Mouse (Mus musculus): ENCODE measurements around the gene Tmem164. TPM values are rescaled to one million over a fixed set of nuclear protein-coding genes. Genes with fewer than 3 reads are reported as not detected.

Tmem164 gene
- total and polyA plus RNA-seq, 3 experiments: 41.1 to 110 (median 64.3) TPM

GRCm38 (mm10) chrX:142679502-142680250, 1.5 kb upstream of the Tmem164 start:
- Histone ChIP-seq H3K27me3 (ENCODE audit: insufficient read depth, low read length) (no peaks in the 10 kb centered on the region), H3K4me3 (ENCODE audit: low read depth, low read length) (peak overlapping the region; percentile 75; the same call in 1 of the 2 replicates), H3K9me3 (replicated peaks) (no peaks in the 10 kb centered on the region), H3K4me1 (ENCODE audit: insufficient read depth, low read depth, low read length) (peaks cover 49% of the 10 kb centered on the region), H3K36me3 (replicated peaks) (peaks cover 21% of the 10 kb centered on the region)
- no peak for TF ChIP-seq CTCF (IDR thresholded peaks at IDR 0.05; ENCODE audit: low read depth, low read length)
- TF ChIP-seq POLR2AphosphoS5 (IDR thresholded peaks at IDR 0.05; ENCODE audit: insufficient replicate concordance, low read depth, low read length): no peak
- TF ChIP-seq GATA1 (IDR thresholded peaks at IDR 0.05; ENCODE audit: borderline replicate concordance, low read length): no peak
- no peak for TF ChIP-seq GATA2 (IDR thresholded peaks at IDR 0.05; ENCODE audit: borderline replicate concordance, low read depth, low read length)
- TF ChIP-seq TAL1 (conservative IDR thresholded peaks at IDR 0.05; ENCODE audit: low read depth, low read length): no peak
- no peak for ATAC-seq (ENCODE audit: extremely low read depth, insufficient number of reproducible peaks, low FRiP score, poor library complexity, severe bottlenecking)
- no peak for DNase-seq (ENCODE audit: low spot score)

- H3K9me3 ChIP-seq (replicated peaks): no peaks in the 10 kb centered on the region
- no peak for DNase-seq (ENCODE audit: low spot score)
- TF ChIP-seq GATA2 (IDR thresholded peaks at IDR 0.05; ENCODE audit: borderline replicate concordance, low read depth, low read length) (no peak), POLR2AphosphoS5 (IDR thresholded peaks at IDR 0.05; ENCODE audit: insufficient replicate concordance, low read depth, low read length) (no peak), CTCF (IDR thresholded peaks at IDR 0.05; ENCODE audit: low read depth, low read length) (no peak), TAL1 (conservative IDR thresholded peaks at IDR 0.05; ENCODE audit: low read depth, low read length) (no peak), GATA1 (IDR thresholded peaks at IDR 0.05; ENCODE audit: borderline replicate concordance, low read length) (no peak)
- peaks cover 53% of the 10 kb centered on the region for H3K4me1 ChIP-seq (ENCODE audit: insufficient read depth, low read depth, low read length)
- peak overlapping the region; percentile 75 for H3K4me3 ChIP-seq (ENCODE audit: low read depth, low read length)
- ATAC-seq (ENCODE audit: extremely low read depth, insufficient number of reproducible peaks, low FRiP score, poor library complexity, severe bottlenecking): no peak; the same call in 1 of the 2 replicates
- H3K36me3 ChIP-seq (replicated peaks): peaks cover 24% of the 10 kb centered on the region
- H3K27me3 ChIP-seq (ENCODE audit: insufficient read depth, low read length): no peaks in the 10 kb centered on the region
These were observed 683 bp upstream of the Tmem164 start for GRCm38 (mm10) chrX:142680391-142681055.

- DNase-seq (ENCODE audit: low spot score) (peak; percentile 78), ATAC-seq (ENCODE audit: extremely low read depth, insufficient number of reproducible peaks, low FRiP score, poor library complexity, severe bottlenecking) (peak; percentile 18; the same call in 1 of the 2 replicates)
These were observed 473 bp downstream of the Tmem164 start for GRCm38 (mm10) chrX:142681616-142682141.

DNA sequence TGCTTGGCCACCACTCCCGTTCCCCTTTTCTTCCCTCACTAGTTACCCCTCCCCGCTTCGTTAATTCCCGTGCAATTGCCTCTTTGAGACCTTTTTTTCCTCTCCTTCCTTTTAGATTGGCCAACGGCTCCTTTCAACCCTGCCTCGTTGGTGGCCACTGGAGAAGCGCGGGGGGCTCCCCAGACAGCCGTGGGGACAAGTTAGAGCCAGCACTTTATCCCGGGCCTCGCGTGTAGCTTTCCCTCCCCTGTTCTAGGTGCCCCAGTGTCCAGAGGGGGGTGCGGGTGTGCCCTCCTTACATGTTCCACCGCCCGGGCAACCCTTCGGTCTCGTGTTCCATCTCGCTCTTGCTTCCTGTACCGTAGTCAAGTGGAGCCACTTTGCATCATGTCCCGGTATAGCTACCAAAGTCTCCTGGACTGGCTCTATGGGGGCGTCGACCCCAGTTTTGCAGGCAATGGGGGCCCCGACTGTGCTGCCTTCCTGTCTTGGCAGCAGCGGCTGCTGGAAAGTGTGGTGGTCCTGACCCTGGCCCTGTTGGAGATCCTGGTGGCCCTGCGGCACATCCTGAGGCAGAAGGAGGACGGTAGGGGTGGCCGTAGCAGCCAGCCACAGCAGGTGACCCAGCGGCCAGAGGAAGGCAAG, 1.1 kb downstream of the Tmem164 start:
- no peaks in the 10 kb centered on the region for H3K27me3 ChIP-seq (ENCODE audit: insufficient read depth, low read length)
- H3K9me3 ChIP-seq (replicated peaks): no peaks in the 10 kb centered on the region
- DNase-seq (ENCODE audit: low spot score) (no peak), ATAC-seq (ENCODE audit: extremely low read depth, insufficient number of reproducible peaks, low FRiP score, poor library complexity, severe bottlenecking) (no peak)
- peaks cover 35% of the 10 kb centered on the region for H3K36me3 ChIP-seq (replicated peaks)
- H3K4me3 ChIP-seq (ENCODE audit: low read depth, low read length): peak overlapping the region; percentile 75
- TF ChIP-seq TAL1 (conservative IDR thresholded peaks at IDR 0.05; ENCODE audit: low read depth, low read length) (no peak), POLR2AphosphoS5 (IDR thresholded peaks at IDR 0.05; ENCODE audit: insufficient replicate concordance, low read depth, low read length) (no peak), GATA1 (IDR thresholded peaks at IDR 0.05; ENCODE audit: borderline replicate concordance, low read length) (no peak), GATA2 (IDR thresholded peaks at IDR 0.05; ENCODE audit: borderline replicate concordance, low read depth, low read length) (no peak), CTCF (IDR thresholded peaks at IDR 0.05; ENCODE audit: low read depth, low read length) (no peak)
- peaks cover 53% of the 10 kb centered on the region for H3K4me1 ChIP-seq (ENCODE audit: insufficient read depth, low read depth, low read length)

More at GRCm38 (mm10) chrX:142681616-142682141, 473 bp downstream of the Tmem164 start:
- H3K4me1 ChIP-seq (ENCODE audit: insufficient read depth, low read depth, low read length): peaks cover 58% of the 10 kb centered on the region
- H3K4me3 ChIP-seq (ENCODE audit: low read depth, low read length): peak overlapping the region; percentile 75
- no peaks in the 10 kb centered on the region for H3K9me3 ChIP-seq (replicated peaks)
- peaks cover 32% of the 10 kb centered on the region for H3K36me3 ChIP-seq (replicated peaks)
- TF ChIP-seq POLR2AphosphoS5 (IDR thresholded peaks at IDR 0.05; ENCODE audit: insufficient replicate concordance, low read depth, low read length) (no peak), GATA2 (IDR thresholded peaks at IDR 0.05; ENCODE audit: borderline replicate concordance, low read depth, low read length) (no peak), CTCF (IDR thresholded peaks at IDR 0.05; ENCODE audit: low read depth, low read length) (no peak), TAL1 (conservative IDR thresholded peaks at IDR 0.05; ENCODE audit: low read depth, low read length) (no peak), GATA1 (IDR thresholded peaks at IDR 0.05; ENCODE audit: borderline replicate concordance, low read length) (no peak)
- no peaks in the 10 kb centered on the region for H3K27me3 ChIP-seq (ENCODE audit: insufficient read depth, low read length)

GRCm38 (mm10) chrX:142682990-142683389, 1.8 kb downstream of the Tmem164 start:
- Histone ChIP-seq H3K4me3 (ENCODE audit: low read depth, low read length) (peak overlapping the region; percentile 75), H3K36me3 (replicated peaks) (peaks cover 42% of the 10 kb centered on the region), H3K9me3 (replicated peaks) (no peaks in the 10 kb centered on the region), H3K4me1 (ENCODE audit: insufficient read depth, low read depth, low read length) (peaks cover 52% of the 10 kb centered on the region), H3K27me3 (ENCODE audit: insufficient read depth, low read length) (no peaks in the 10 kb centered on the region)
- TF ChIP-seq TAL1 (conservative IDR thresholded peaks at IDR 0.05; ENCODE audit: low read depth, low read length) (no peak), CTCF (IDR thresholded peaks at IDR 0.05; ENCODE audit: low read depth, low read length) (no peak), GATA1 (IDR thresholded peaks at IDR 0.05; ENCODE audit: borderline replicate concordance, low read length) (no peak), GATA2 (IDR thresholded peaks at IDR 0.05; ENCODE audit: borderline replicate concordance, low read depth, low read length) (no peak), POLR2AphosphoS5 (IDR thresholded peaks at IDR 0.05; ENCODE audit: insufficient replicate concordance, low read depth, low read length) (no peak)
- ATAC-seq (ENCODE audit: extremely low read depth, insufficient number of reproducible peaks, low FRiP score, poor library complexity, severe bottlenecking) (no peak), DNase-seq (ENCODE audit: low spot score) (no peak)

Data from G1E (cell line).